Mouse (Mus musculus): ENCODE results near the gene Kcnip1. TPM values are rescaled to one million over a fixed set of nuclear protein-coding genes. Genes with fewer than 3 reads are reported as not detected.
A peak's percentile ranks its signal among the peaks of the same experiment; 100 is the strongest.

Gene Kcnip1
- total and polyA plus RNA-seq, 3 experiments, result 0.04 to 0.17 TPM; not detected in 1

DNA sequence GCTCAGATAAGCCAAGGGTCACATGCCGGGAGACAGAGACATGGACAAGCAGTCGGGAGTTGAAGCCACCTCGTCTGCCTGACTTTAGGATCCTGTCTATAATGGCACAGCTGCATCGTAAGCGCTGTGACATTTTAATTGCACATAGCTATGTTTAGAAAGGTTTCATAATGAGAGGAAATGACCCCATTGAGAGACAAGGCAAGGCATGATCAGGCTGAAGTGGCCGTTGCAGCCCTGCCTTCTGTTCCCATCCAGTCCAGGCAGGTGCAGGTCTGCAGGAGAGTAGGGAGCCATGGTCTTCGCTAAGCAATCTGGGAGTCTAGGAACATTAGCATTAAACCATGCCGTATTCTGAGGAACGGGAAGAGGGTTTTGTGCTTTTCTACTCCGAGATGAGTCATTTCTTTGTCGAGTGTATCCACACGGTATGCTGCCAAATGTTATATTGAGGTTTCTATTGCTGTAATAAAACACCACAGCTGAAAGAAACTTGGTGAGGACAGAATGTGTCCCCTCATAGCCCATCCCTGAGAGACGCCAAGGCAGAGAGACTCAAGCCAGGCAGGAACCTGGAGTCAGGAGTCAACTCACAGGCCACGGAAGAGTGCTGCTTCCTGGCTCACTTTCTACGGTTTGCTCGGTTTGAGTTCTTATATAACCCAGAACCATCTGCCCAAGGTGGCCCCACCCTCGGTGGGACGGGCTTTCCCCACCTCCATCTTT lies 60.4 kb downstream of the Kcnip1 start:
- peak; percentile 63 for DNase-seq (ENCODE audit: extremely low read depth)
- in situ Hi-C loops (cut with MboI; ENCODE audit: low pct_ligation_motif_present, low pct_unique_long_range_greater_than_20kb, low sequenced_read_pairs) (no loop called here), dilution Hi-C loops (cut with MboI; ENCODE audit: extremely low pct_ligation_motif_present, extremely low pct_unique_long_range_greater_than_20kb, low sequenced_read_pairs) (no loop called here)
- Histone ChIP-seq H3K36me3 (replicated peaks in 1 of 2; ENCODE audit: control insufficient read depth in 1 of 2, insufficient read depth in 1 of 2, low read length in 1 of 2) (no peaks in the 10 kb centered on the region), H3K27ac (ENCODE audit: insufficient read depth, low read depth) (no peak overlapping the region), H3K4me2 (ENCODE audit: insufficient read depth, low read depth, poor library complexity, severe bottlenecking) (peak overlapping the region; percentile 70), H3K9ac (ENCODE audit: insufficient read depth, low read depth) (peak overlapping the region; percentile 2), H3K27me3 (replicated peaks) (peaks cover 5% of the 10 kb centered on the region), H3K4me3 (replicated peaks in 1 of 3; ENCODE audit: low read depth in 2 of 3, low read length in 2 of 3, poor library complexity in 1 of 3) (peak overlapping the region in 1 of 3 experiments; percentile 34), H3K4me1 (ENCODE audit: control insufficient read depth in 1 of 2, insufficient read depth in 2 of 2) (peaks cover 13 to 20% of the 10 kb centered on the region in 2 experiments), H3K9me3 (replicated peaks; ENCODE audit: low read length) (no peaks in the 10 kb centered on the region), H3K79me2 (replicated peaks; ENCODE audit: control insufficient read depth, extremely low read depth, insufficient read depth, poor library complexity, severe bottlenecking) (no peaks in the 10 kb centered on the region)
- TF ChIP-seq ZNF384 (IDR thresholded peaks at IDR 0.05; ENCODE audit: low read depth, low read length), result no peak
- TF ChIP-seq USF1 (IDR thresholded peaks at IDR 0.05; ENCODE audit: low read depth, low read length), result no peak
- peak; percentile 47; the same call in 1 of the 2 replicates for TF ChIP-seq MEF2A (IDR thresholded peaks at IDR 0.05; ENCODE audit: borderline replicate concordance, low read depth, low read length)
- TF ChIP-seq SIN3A (IDR thresholded peaks at IDR 0.05; ENCODE audit: low read length), result peak; percentile 67
- TF ChIP-seq JUND (conservative IDR thresholded peaks at IDR 0.05; ENCODE audit: low read depth, low read length), result peak; percentile 65
- peak; percentile 96 for TF ChIP-seq TBP (conservative IDR thresholded peaks at IDR 0.05; ENCODE audit: low read depth, low read length)
- TF ChIP-seq USF2 (conservative IDR thresholded peaks at IDR 0.05; ENCODE audit: low read depth, low read length), result no peak
- no peak; the same call in 1 of the 2 replicates for TF ChIP-seq ETS1 (conservative IDR thresholded peaks at IDR 0.05; ENCODE audit: low read depth, low read length)
- TF ChIP-seq ZKSCAN1 (IDR thresholded peaks at IDR 0.05; ENCODE audit: borderline replicate concordance, low read depth, low read length), result no peak
- peak; percentile 78 for TF ChIP-seq MAX (IDR thresholded peaks at IDR 0.05; ENCODE audit: low read length)
- no peak for TF ChIP-seq SMC3 (IDR thresholded peaks at IDR 0.05; ENCODE audit: low read depth, low read length)
- peak; percentile 65; the same call in 1 of the 2 replicates for TF ChIP-seq MXI1 (IDR thresholded peaks at IDR 0.05; ENCODE audit: low read depth, low read length)
- TF ChIP-seq TCF12 (IDR thresholded peaks at IDR 0.05; ENCODE audit: low read depth, low read length), result peak; percentile 52; the same call in 1 of the 2 replicates
- TF ChIP-seq KAT2A (IDR thresholded peaks at IDR 0.05; ENCODE audit: insufficient replicate concordance, low read length), result 0 out of 2 replicates have a peak, but pooled peaks have one; percentile 52
- no peak for TF ChIP-seq UBTF (IDR thresholded peaks at IDR 0.05; ENCODE audit: low read depth, low read length)
- TF ChIP-seq POLR2A (IDR thresholded peaks at IDR 0.05; ENCODE audit: low read depth, low read length), result peak; percentile 83
- TF ChIP-seq POLR2AphosphoS2 (IDR thresholded peaks at IDR 0.05; ENCODE audit: low read depth, low read length), result no peak
- peak; percentile 48; the same call in 1 of the 2 replicates for TF ChIP-seq HCFC1 (IDR thresholded peaks at IDR 0.05; ENCODE audit: low read depth, low read length)
- TF ChIP-seq CHD1 (IDR thresholded peaks at IDR 0.05; ENCODE audit: low read depth, low read length), result peak; percentile 77
- peak; percentile 35; the same call in 1 of the 2 replicates for TF ChIP-seq MAFK (IDR thresholded peaks at IDR 0.05; ENCODE audit: insufficient replicate concordance, low read length)
- TF ChIP-seq BHLHE40 (IDR thresholded peaks at IDR 0.05; ENCODE audit: low read depth, low read length), result peak; percentile 55
- no peak for TF ChIP-seq ZC3H11A (IDR thresholded peaks at IDR 0.05; ENCODE audit: low read depth, low read length)
- peak; percentile 59; the same call in 1 of the 2 replicates for TF ChIP-seq MYC (IDR thresholded peaks at IDR 0.05; ENCODE audit: low read depth, low read length)
- TF ChIP-seq NRF1 (IDR thresholded peaks at IDR 0.05; ENCODE audit: low read depth, low read length), result no peak
- peak; percentile 45 for TF ChIP-seq IRF4 (IDR thresholded peaks at IDR 0.05; ENCODE audit: low read depth, low read length)
- peak; percentile 77; the same call in 1 of the 2 replicates for TF ChIP-seq ZMIZ1 (IDR thresholded peaks at IDR 0.05; ENCODE audit: low read depth, low read length)
- peak; percentile 34; the same call in 1 of the 2 replicates for TF ChIP-seq CHD2 (IDR thresholded peaks at IDR 0.05; ENCODE audit: low read length)
- TF ChIP-seq RAD21 (IDR thresholded peaks at IDR 0.05; ENCODE audit: low read depth, low read length), result no peak
- TF ChIP-seq MAZ (IDR thresholded peaks at IDR 0.05; ENCODE audit: low read depth, low read length), result 0 out of 2 replicates have a peak, but pooled peaks have one; percentile 20
- TF ChIP-seq EP300 (IDR thresholded peaks at IDR 0.05; ENCODE audit: low read length), result peak; percentile 46
- TF ChIP-seq NELFE (IDR thresholded peaks at IDR 0.05; ENCODE audit: low read depth, low read length), result peak; percentile 76; the same call in 1 of the 2 replicates
- no peak for TF ChIP-seq PAX5 (IDR thresholded peaks at IDR 0.05; ENCODE audit: low read length)
- TF ChIP-seq RCOR1 (conservative IDR thresholded peaks at IDR 0.05; ENCODE audit: low read depth, low read length), result peak; percentile 82; the same call in 1 of the 2 replicates
- no peak for TF ChIP-seq GABPA (IDR thresholded peaks at IDR 0.05; ENCODE audit: insufficient replicate concordance, low read depth, low read length)
- no peak for TF ChIP-seq CTCF (conservative IDR thresholded peaks at IDR 0.05 in 1 of 2, IDR thresholded peaks at IDR 0.05 in 1 of 2; ENCODE audit: low read depth in 2 of 2, low read length in 2 of 2)
- TF ChIP-seq E2F4 (IDR thresholded peaks at IDR 0.05; ENCODE audit: insufficient replicate concordance, low read depth, low read length), result no peak
- TF ChIP-seq JUN (IDR thresholded peaks at IDR 0.05; ENCODE audit: insufficient read depth, low read depth, low read length), result peak; percentile 18; the same call in 1 of the 2 replicates
- TF ChIP-seq ELF1 (IDR thresholded peaks at IDR 0.05; ENCODE audit: low read depth, low read length), result peak; percentile 64
